Mouse (Mus musculus): ENCODE data around the gene Gm20604.

DNA sequence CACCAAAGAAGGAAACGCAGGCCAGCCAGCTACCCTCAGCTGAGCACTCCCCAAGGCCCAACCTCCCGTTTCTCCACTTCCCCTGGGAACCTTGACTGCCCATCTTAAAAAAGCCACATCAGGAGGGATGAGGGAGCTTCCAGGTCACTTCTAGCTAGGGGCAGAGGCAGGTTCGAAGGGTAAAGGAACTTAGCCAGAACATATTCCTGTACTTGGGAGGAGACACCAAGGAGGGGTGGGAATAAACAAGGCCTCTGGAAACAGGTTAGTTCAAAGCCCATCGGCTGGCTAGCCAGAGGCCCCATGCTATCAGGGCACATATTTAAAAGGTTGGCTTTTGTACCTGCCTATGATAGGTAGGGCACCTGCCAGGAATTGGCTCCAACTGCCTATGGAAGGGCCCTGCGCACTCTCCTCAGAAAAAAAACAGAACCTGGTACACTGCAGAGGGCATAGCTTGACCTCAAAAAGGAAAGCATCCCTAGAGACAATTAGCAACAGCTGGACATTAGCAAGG lies 56.7 kb downstream of the Gm20604 start:
- TF ChIP-seq CTCF (IDR thresholded peaks at IDR 0.05; ENCODE audit: low read depth) (no peak), EP300 (IDR thresholded peaks at IDR 0.05; ENCODE audit: low read depth) (no peak)
